Mouse (Mus musculus): ENCODE data around the gene Spata17. TPM values are rescaled to one million over a fixed set of nuclear protein-coding genes. Genes with fewer than 3 reads are reported as not detected.

Spata17 gene
- polyA plus RNA-seq, 1 experiment from 2014 or later = 2.0 TPM

DNA sequence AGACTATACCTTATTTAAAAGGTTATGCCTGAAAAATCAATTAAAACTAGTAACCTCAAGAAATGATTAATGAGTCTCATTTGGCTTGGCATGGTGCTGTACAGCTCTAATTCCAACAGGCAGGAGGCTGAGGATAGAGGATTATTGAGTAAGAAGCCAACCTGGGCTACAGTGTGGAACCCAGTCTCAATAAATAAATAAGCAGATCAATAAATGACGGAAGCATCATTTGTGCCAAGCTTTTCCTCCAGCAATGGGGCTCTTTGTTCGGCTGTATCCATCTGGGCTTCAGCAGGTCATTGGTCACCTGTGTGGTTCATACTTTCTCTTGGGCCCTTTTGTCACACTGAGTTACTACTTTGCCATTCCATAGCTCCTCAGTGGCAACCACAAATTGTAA lies 201.1 kb downstream of the Spata17 start:
- Histone ChIP-seq H3K27me3 (no peaks in the 10 kb centered on the region), H3K4me1 (0 out of 2 replicates have a peak, but pooled peaks cover 4% of the 10 kb centered on the region), H3K9me3 (replicated peaks) (no peaks in the 10 kb centered on the region), H3K4me3 (no peak overlapping the region), H3K36me3 (no peaks in the 10 kb centered on the region), H3K4me2 (replicated peaks) (no peak overlapping the region), H3K9ac (no peak overlapping the region), H3K27ac (no peak overlapping the region)
- ATAC-seq (ENCODE audit: low FRiP score) = no peak
- 93% methylated on average over 2 of the region's 2 CpGs for WGBS

DNA sequence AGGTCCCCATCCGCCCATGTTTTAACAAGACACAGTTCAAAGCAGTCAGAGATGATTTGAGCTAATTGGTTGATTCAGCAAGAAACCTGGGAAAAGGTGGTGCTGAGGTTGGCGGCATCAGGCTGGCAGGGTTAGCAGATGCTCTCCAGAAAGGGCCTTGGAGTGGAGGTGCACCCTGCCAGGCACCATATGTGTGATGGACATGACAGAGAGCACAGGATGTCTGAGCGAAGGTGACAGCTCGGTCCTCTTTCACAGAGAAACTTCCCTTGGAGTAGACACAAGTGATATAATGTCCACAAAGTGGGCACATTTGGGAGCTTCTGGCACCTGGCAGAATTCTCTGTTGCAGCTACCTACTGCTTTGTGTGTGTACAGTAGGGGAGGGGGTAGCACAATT lies 203.7 kb downstream of the Spata17 start:
- no peaks in the 10 kb centered on the region for H3K36me3 ChIP-seq
- no peak overlapping the region for H3K4me2 ChIP-seq (replicated peaks)
- H3K9ac ChIP-seq = no peak overlapping the region
- ATAC-seq (ENCODE audit: low FRiP score) = no peak
- no peaks in the 10 kb centered on the region for H3K9me3 ChIP-seq (replicated peaks)
- no peaks in the 10 kb centered on the region for H3K27me3 ChIP-seq
- H3K4me3 ChIP-seq = no peak overlapping the region
- no peak overlapping the region for H3K27ac ChIP-seq
- 81% methylated on average over 4 of the region's 4 CpGs for WGBS
- 0 out of 2 replicates have a peak, but pooled peaks cover 4% of the 10 kb centered on the region for H3K4me1 ChIP-seq

GRCm38 (mm10) chr1:187010071-187010470 lies 205.2 kb downstream of the Spata17 start:
- 63% methylated on average over 11 of the region's 11 CpGs for WGBS
- no peaks in the 10 kb centered on the region for H3K9me3 ChIP-seq (replicated peaks)
- ATAC-seq (ENCODE audit: low FRiP score) = no peak

GRCm38 (mm10) chr1:187008236-187008635 lies 207.0 kb downstream of the Spata17 start:
- H3K4me2 ChIP-seq (replicated peaks) = no peak overlapping the region
- H3K9me3 ChIP-seq (replicated peaks) = no peaks in the 10 kb centered on the region
- 94% methylated on average over 7 of the region's 7 CpGs for WGBS
- no peak overlapping the region for H3K9ac ChIP-seq
- no peaks in the 10 kb centered on the region for H3K36me3 ChIP-seq
- H3K27ac ChIP-seq = no peak overlapping the region
- H3K4me1 ChIP-seq = peaks cover 9% of the 10 kb centered on the region; the same call in 1 of the 2 replicates
- H3K27me3 ChIP-seq = no peaks in the 10 kb centered on the region
- ATAC-seq (ENCODE audit: low FRiP score) = no peak
- H3K4me3 ChIP-seq = no peak overlapping the region

More at GRCm38 (mm10) chr1:187010071-187010470, 205.2 kb downstream of the Spata17 start:
- Histone ChIP-seq H3K4me2 (replicated peaks) (no peak overlapping the region), H3K9ac (no peak overlapping the region), H3K27ac (no peak overlapping the region), H3K27me3 (no peaks in the 10 kb centered on the region), H3K4me3 (no peak overlapping the region), H3K4me1 (0 out of 2 replicates have a peak, but pooled peaks cover 4% of the 10 kb centered on the region), H3K36me3 (no peaks in the 10 kb centered on the region)

DNA sequence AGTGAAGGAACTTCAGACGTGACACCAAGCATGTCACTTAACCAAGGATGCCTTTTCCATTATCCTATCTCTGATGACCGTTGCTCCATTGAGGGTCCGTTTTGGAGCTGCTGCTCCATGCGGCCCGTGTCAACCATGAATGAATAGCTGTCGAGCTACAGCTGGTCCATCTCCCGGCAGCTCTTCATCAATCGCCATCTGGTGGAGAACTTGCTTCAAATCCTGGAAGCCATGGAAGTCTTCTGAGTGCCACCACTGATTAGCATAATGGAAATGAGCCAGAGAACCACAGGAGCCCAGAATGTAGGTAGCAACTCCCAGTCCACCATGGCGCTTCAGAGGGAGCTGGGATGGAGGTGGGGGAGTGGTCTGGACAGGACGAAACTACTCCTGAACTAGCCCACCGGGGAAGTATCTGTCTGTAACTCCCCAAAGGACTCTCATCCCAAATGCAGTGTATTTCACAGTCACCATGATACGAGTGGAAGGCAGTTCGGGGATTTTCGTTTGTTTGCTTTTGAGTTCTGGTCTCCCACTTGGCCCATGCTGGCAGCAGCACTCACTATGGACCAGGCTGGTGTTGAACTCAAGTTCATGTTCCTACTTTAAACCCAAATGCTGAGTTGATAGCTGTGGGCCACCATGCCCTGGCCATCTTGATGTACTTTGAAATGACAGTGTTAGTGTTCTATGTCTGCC lies 208.9 kb downstream of the Spata17 start:
- WGBS = 87% methylated on average over 14 of the region's 14 CpGs
- H3K4me2 ChIP-seq (replicated peaks) = no peak overlapping the region
- no peak overlapping the region for H3K4me3 ChIP-seq
- H3K27ac ChIP-seq = no peak overlapping the region
- no peaks in the 10 kb centered on the region for H3K36me3 ChIP-seq
- H3K9ac ChIP-seq = no peak overlapping the region
- no peaks in the 10 kb centered on the region for H3K9me3 ChIP-seq (replicated peaks)
- H3K4me1 ChIP-seq = peaks cover 7% of the 10 kb centered on the region; the same call in 1 of the 2 replicates
- no peak for ATAC-seq (ENCODE audit: low FRiP score)
- H3K27me3 ChIP-seq = no peaks in the 10 kb centered on the region

DNA sequence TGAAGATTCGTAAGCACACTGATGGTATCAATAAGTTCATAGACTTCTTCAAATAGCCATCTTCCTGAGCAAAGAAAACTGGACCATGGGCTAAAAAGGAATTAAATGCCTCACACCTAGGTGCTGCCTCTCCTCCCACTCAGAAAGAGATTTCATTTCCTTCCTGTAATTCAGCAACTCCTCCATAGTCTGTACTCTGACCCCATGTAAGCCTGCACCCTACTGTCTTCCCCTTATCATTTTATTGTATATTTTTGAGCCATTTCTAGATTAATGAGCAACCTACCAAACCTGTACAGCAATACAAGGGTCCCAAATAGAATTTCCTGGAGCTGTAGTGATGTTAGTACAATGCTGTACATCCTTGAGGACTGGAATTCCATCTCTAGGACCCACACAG lies 211.0 kb downstream of the Spata17 start:
- H3K27ac ChIP-seq = no peak overlapping the region
- WGBS = 94% methylated on average over 1 of the region's 1 CpGs
- no peak for ATAC-seq (ENCODE audit: low FRiP score)
- peaks cover 7% of the 10 kb centered on the region; the same call in 1 of the 2 replicates for H3K4me1 ChIP-seq
- no peaks in the 10 kb centered on the region for H3K27me3 ChIP-seq
- no peaks in the 10 kb centered on the region for H3K36me3 ChIP-seq
- H3K9ac ChIP-seq = no peak overlapping the region
- no peak overlapping the region for H3K4me2 ChIP-seq (replicated peaks)
- no peak overlapping the region for H3K4me3 ChIP-seq
- no peaks in the 10 kb centered on the region for H3K9me3 ChIP-seq (replicated peaks)

DNA sequence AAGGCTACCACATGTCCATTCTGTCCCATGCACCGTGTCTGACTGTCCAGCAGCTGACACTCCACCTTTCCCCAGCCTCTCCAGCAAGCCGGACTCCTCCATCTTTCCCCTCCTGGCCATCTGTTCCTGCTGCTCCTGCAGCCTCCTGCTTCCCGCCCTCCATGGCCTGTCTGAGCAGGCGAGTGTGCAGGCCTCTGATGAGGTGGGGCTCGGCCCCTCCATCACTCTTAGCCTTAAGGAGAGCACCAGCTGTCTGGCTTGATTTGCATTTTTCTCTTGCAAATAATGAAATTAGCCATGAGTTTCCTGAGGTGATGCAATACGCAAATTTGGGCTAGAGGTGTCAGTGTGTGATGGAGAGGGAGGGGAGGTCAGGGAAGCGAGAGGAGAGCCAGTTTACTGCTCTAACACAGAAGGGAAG lies 211.8 kb downstream of the Spata17 start:
- Histone ChIP-seq H3K9ac (no peak overlapping the region), H3K4me3 (no peak overlapping the region), H3K9me3 (replicated peaks) (no peaks in the 10 kb centered on the region), H3K27ac (peak overlapping the region; percentile 25; the same call in 1 of the 2 replicates), H3K27me3 (no peaks in the 10 kb centered on the region), H3K4me1 (peaks cover 7% of the 10 kb centered on the region; the same call in 1 of the 2 replicates), H3K4me2 (replicated peaks) (no peak overlapping the region), H3K36me3 (no peaks in the 10 kb centered on the region)
- peak; percentile 83 for ATAC-seq (ENCODE audit: low FRiP score)
- WGBS = 36% methylated on average over 7 of the region's 7 CpGs

GRCm38 (mm10) chr1:186997596-186998304 lies 217.5 kb downstream of the Spata17 start:
- 59% methylated on average over 21 of the region's 21 CpGs for WGBS
- Histone ChIP-seq H3K9ac (no peak overlapping the region), H3K4me1 (peaks cover 4% of the 10 kb centered on the region), H3K27ac (no peak overlapping the region), H3K4me3 (no peak overlapping the region), H3K9me3 (replicated peaks) (0 out of 2 replicates have a peak, but pooled peaks cover 2% of the 10 kb centered on the region), H3K36me3 (no peaks in the 10 kb centered on the region), H3K4me2 (replicated peaks) (no peak overlapping the region), H3K27me3 (no peaks in the 10 kb centered on the region)
- ATAC-seq (ENCODE audit: low FRiP score) = peak; percentile 38; the same call in 1 of the 2 replicates

Other genes with a start within 250 kb of the Spata17 start
- gene D1Pas1, start 248.0 kb downstream of the Spata17 start, polyA plus RNA-seq (2016; fragmentation: Nextera tagmentation; extraction: Ambion mirVana) = 0.10 and 0.39 TPM in 2 replicates
- 29.0 and 30.7 TPM in 2 replicates for gene Gpatch2, start within 50 bp of the Spata17 start, polyA plus RNA-seq (2016; fragmentation: Nextera tagmentation; extraction: Ambion mirVana)

Measured in hindbrain, embryonic 12.5 days (tissue).